Mouse (Mus musculus): ENCODE measurements around the gene Zfp26. TPM values are rescaled to one million over a fixed set of nuclear protein-coding genes. Genes with fewer than 3 reads are reported as not detected.

Zfp26 gene
- 31.4 and 33.7 TPM in 2 replicates for polyA plus RNA-seq (2011; ENCODE audit: insufficient read length, low read depth, missing spikeins)

- H3K27ac ChIP-seq (ENCODE audit: insufficient read depth, low read length), result peak within 1 kb of the TSS; percentile 93
- no peak for TF ChIP-seq CTCF (IDR thresholded peaks at IDR 0.05; ENCODE audit: borderline replicate concordance, insufficient read depth, low read length)
- TF ChIP-seq POLR2A (IDR thresholded peaks at IDR 0.05; ENCODE audit: low read depth, low read length), result peak; percentile 54; the same call in 1 of the 2 replicates
- peaks cover 2% of the 10 kb centered on the region; the same call in 1 of the 2 replicates for H3K4me1 ChIP-seq (ENCODE audit: control insufficient read depth, insufficient read depth, low read length)
- peak within 1 kb of the TSS; percentile 89 for H3K4me3 ChIP-seq (ENCODE audit: insufficient read depth, low read length)
Measured at GRCm38 (mm10) chr9:20459377-20460317, at the start of gene Zfp26. Gene Zfp26, minus strand, starts transcription at chr9:20460162.

GRCm38 (mm10) chr9:20509676-20510075, 49.7 kb upstream of the Zfp26 start:
- TF ChIP-seq POLR2A (IDR thresholded peaks at IDR 0.05; ENCODE audit: low read depth, low read length) (no peak), CTCF (IDR thresholded peaks at IDR 0.05; ENCODE audit: borderline replicate concordance, insufficient read depth, low read length) (no peak)
- Histone ChIP-seq H3K4me3 (ENCODE audit: insufficient read depth, low read length) (no peak overlapping the region), H3K4me1 (ENCODE audit: control insufficient read depth, insufficient read depth, low read length) (peaks cover 5% of the 10 kb centered on the region; the same call in 1 of the 2 replicates), H3K27ac (ENCODE audit: insufficient read depth, low read length) (no peak overlapping the region)

- TF ChIP-seq CTCF (IDR thresholded peaks at IDR 0.05; ENCODE audit: borderline replicate concordance, insufficient read depth, low read length) (no peak), POLR2A (IDR thresholded peaks at IDR 0.05; ENCODE audit: low read depth, low read length) (no peak)
- H3K4me1 ChIP-seq (ENCODE audit: control insufficient read depth, insufficient read depth, low read length), result no peaks in the 10 kb centered on the region
- H3K27ac ChIP-seq (ENCODE audit: insufficient read depth, low read length), result no peak overlapping the region
- H3K4me3 ChIP-seq (ENCODE audit: insufficient read depth, low read length), result no peak overlapping the region
Measured at GRCm38 (mm10) chr9:20504801-20505200, 44.8 kb upstream of the Zfp26 start.

DNA sequence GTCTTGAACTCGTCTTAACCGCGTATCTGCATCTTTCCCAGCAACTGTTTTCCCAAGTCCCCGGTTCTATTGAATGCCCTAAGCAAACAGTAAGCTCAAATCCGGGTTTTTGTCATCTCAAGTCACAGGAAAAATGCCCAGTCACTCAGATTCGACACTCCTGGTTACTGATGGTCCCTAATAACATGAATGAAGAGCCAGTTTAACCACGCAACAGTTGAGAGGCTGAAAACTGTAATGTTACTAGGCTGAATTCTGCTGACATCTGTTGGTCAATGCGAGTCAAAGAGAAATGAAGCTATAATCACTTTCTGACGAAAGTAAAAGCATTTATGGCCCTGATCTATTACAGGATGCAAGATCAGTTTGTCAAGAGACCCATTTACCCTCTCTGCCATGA, 33.3 kb upstream of the Zfp26 start:
- Histone ChIP-seq H3K4me1 (ENCODE audit: control insufficient read depth, insufficient read depth, low read length) (no peaks in the 10 kb centered on the region; the same call in 1 of the 2 replicates), H3K27ac (ENCODE audit: insufficient read depth, low read length) (peak overlapping the region; percentile 83), H3K4me3 (ENCODE audit: insufficient read depth, low read length) (peak overlapping the region; percentile 89)
- TF ChIP-seq CTCF (IDR thresholded peaks at IDR 0.05; ENCODE audit: borderline replicate concordance, insufficient read depth, low read length) (no peak), POLR2A (IDR thresholded peaks at IDR 0.05; ENCODE audit: low read depth, low read length) (0 out of 2 replicates have a peak, but pooled peaks have one; percentile 12)

DNA sequence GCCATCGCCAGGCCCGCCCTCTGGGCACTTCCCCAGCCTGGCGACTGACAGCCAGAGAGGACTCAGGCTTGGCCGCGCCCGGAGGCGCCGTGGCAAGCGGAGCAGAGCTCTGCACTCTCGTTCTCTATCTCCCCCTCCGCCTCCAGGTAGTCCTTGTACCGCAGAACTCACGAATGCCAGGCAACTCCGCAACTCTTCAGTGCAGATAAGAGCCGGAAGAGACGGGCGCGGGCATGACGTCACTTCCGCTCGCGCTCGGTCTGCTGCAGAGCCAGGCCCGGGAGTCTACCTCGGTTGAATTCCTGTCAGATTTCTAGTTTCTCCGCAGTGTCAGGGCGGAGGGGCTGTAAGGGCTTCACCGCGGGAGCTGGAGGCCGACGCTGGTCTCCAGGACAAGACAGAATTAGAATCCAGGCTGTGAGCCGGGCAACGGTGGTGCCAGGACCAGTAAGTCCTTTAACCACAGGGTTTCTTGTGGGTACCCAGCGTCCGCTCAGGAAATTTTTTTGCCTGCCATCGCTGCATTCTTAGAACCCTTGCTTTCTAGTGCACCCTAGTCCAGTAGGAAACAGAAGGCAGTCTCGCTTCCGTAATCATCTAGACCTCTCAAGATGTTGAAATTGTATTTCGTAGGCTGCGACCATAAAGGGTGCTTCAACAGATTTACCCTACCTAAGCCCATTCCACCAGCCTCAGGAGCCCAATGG, 32.7 kb upstream of the Zfp26 start, which contains the start of gene Zfp426:
Gene Zfp426, minus strand, starts transcription at position 220 of the 707 bp plus-strand sequence.
- Histone ChIP-seq H3K27ac (ENCODE audit: insufficient read depth, low read length) (peak within 1 kb of the TSS; percentile 83), H3K4me3 (ENCODE audit: insufficient read depth, low read length) (peak within 1 kb of the TSS; percentile 89), H3K4me1 (ENCODE audit: control insufficient read depth, insufficient read depth, low read length) (no peaks in the 10 kb centered on the region; the same call in 1 of the 2 replicates)
- peak; percentile 89 for TF ChIP-seq POLR2A (IDR thresholded peaks at IDR 0.05; ENCODE audit: low read depth, low read length)
- no peak for TF ChIP-seq CTCF (IDR thresholded peaks at IDR 0.05; ENCODE audit: borderline replicate concordance, insufficient read depth, low read length)

- Histone ChIP-seq H3K4me1 (ENCODE audit: control insufficient read depth, insufficient read depth, low read length) (no peaks in the 10 kb centered on the region; the same call in 1 of the 2 replicates), H3K27ac (ENCODE audit: insufficient read depth, low read length) (peak overlapping the region; percentile 83), H3K4me3 (ENCODE audit: insufficient read depth, low read length) (peak overlapping the region; percentile 89)
- no peak for TF ChIP-seq CTCF (IDR thresholded peaks at IDR 0.05; ENCODE audit: borderline replicate concordance, insufficient read depth, low read length)
- TF ChIP-seq POLR2A (IDR thresholded peaks at IDR 0.05; ENCODE audit: low read depth, low read length), result no peak
Measured at GRCm38 (mm10) chr9:20491858-20492526, 32.0 kb upstream of the Zfp26 start.

GRCm38 (mm10) chr9:20489536-20489935, 29.6 kb upstream of the Zfp26 start:
- no peaks in the 10 kb centered on the region; the same call in 1 of the 2 replicates for H3K4me1 ChIP-seq (ENCODE audit: control insufficient read depth, insufficient read depth, low read length)
- H3K4me3 ChIP-seq (ENCODE audit: insufficient read depth, low read length), result no peak overlapping the region
- H3K27ac ChIP-seq (ENCODE audit: insufficient read depth, low read length), result no peak overlapping the region
- TF ChIP-seq CTCF (IDR thresholded peaks at IDR 0.05; ENCODE audit: borderline replicate concordance, insufficient read depth, low read length), result no peak

DNA sequence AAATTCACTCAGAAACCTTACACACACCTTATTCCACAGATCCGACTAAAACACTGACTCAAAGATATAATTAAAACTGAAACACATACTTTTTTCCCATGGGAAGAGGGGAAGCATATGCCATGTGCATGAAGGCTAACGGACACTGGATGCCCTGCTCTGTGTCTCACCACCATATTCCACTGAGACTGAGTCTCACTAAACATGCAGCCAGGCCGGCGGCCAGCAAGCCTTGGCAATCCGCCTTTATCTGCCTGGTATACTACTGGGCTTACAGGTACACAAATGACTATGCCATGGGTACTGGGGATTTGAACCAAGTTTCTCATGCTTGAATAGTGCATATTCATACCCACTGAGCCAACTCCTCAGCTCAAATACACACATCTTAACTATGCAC, 19.4 kb upstream of the Zfp26 start:
- TF ChIP-seq CTCF (IDR thresholded peaks at IDR 0.05; ENCODE audit: borderline replicate concordance, insufficient read depth, low read length) (no peak), POLR2A (IDR thresholded peaks at IDR 0.05; ENCODE audit: low read depth, low read length) (no peak)
- H3K4me3 ChIP-seq (ENCODE audit: insufficient read depth, low read length), result no peak overlapping the region

DNA sequence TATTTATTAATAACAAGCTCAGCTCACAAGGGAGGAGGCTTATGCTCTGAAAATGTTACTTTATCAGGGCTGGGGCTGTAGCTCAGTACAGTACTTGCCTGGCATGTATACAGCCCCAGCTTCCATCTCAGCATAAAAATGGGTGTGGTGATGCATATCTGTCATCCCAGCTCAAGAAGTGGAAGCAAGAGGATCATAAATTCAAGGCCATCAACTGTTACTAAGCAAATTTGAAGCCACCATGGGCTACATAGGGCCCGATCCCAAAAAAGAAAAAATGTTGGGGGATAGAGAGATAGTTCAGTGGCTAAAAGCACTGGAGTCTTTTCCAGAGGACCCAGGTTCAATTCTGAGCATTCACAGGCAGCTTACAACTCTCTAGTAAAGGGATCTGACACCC, 16.7 kb upstream of the Zfp26 start:
- no peak overlapping the region for H3K27ac ChIP-seq (ENCODE audit: insufficient read depth, low read length)
- TF ChIP-seq POLR2A (IDR thresholded peaks at IDR 0.05; ENCODE audit: low read depth, low read length) (no peak), CTCF (IDR thresholded peaks at IDR 0.05; ENCODE audit: borderline replicate concordance, insufficient read depth, low read length) (no peak)
- no peak overlapping the region for H3K4me3 ChIP-seq (ENCODE audit: insufficient read depth, low read length)
- no peaks in the 10 kb centered on the region for H3K4me1 ChIP-seq (ENCODE audit: control insufficient read depth, insufficient read depth, low read length)

More for the DNA sequence above, 19.4 kb upstream of the Zfp26 start:
- no peak overlapping the region for H3K27ac ChIP-seq (ENCODE audit: insufficient read depth, low read length)
- H3K4me1 ChIP-seq (ENCODE audit: control insufficient read depth, insufficient read depth, low read length), result no peaks in the 10 kb centered on the region
